Mouse (Mus musculus) olfactory bulb, adult 2 months (tissue): ENCODE measurements around the gene Ssc4d.

Source experiments
- CTCF ChIP-seq: fragments of 200-500 bp; IDR thresholded peaks from 2 replicates; pipeline ENCODE4 v1.5.1; 2012; ENCODE audit warnings: low read depth, mild to moderate bottlenecking, low read length, moderate library complexity; ENCODE audit not compliant: insufficient read depth
- POLR2A ChIP-seq: fragments of 200-500 bp; IDR thresholded peaks from 2 replicates; pipeline ENCODE4 v1.6.1; 2012; ENCODE audit warnings: mild to moderate bottlenecking, low read depth, low read length, moderate library complexity; ENCODE audit not compliant: insufficient read depth

DNA sequence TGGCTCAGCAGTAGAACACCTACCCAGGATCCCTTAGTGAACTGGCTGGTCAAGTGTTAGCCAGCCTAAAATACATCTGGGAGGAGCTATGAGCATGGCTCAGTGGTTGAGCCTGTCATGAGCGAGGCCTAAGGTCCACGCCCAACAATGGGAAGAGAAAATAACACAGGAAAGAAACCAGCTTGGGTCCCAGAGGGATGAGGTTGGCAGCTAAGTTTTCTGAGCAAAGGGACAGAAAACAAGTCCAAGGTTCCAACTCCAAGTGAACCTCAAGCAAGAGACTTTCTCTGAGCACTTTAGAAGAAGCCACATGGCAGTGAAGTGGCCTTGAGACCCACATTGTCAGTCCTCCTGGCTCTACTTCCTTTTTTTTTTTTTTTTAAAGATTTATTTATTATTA is 22.7 kb downstream of the Ssc4d start:
- TF ChIP-seq CTCF (no peak), POLR2A (no peak)
